Mouse (Mus musculus): ENCODE data around the gene Atf4. TPM values are rescaled to one million over a fixed set of nuclear protein-coding genes. Genes with fewer than 3 reads are reported as not detected.

Gene Atf4
- polyA plus RNA-seq, 1 experiment from 2014 or later, result 84.6 TPM

DNA sequence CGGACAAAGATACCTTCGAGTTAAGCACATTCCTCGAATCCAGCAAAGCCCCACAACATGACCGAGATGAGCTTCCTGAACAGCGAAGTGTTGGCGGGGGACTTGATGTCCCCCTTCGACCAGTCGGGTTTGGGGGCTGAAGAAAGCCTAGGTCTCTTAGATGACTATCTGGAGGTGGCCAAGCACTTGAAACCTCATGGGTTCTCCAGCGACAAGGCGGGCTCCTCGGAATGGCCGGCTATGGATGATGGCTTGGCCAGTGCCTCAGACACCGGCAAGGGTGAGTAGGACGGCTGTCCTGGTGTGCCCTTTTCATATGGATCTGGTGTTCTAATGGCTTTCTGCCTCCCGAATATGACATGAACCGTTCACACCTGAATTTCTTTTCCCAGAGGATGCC is 1.3 kb downstream of the Atf4 start:
- Histone ChIP-seq H3K27ac (ENCODE audit: low read length) (peak overlapping the region; percentile 99), H3K27me3 (ENCODE audit: control insufficient read depth, insufficient read depth, low read length) (no peaks in the 10 kb centered on the region), H3K36me3 (ENCODE audit: control insufficient read depth, insufficient read depth) (peaks cover 27% of the 10 kb centered on the region), H3K4me1 (ENCODE audit: control insufficient read depth, insufficient read depth, low read length) (peaks cover 36% of the 10 kb centered on the region), H3K4me2 (ENCODE audit: low read depth, low read length) (peak overlapping the region; percentile 95), H3K9me3 (replicated peaks; ENCODE audit: control insufficient read depth, low read length) (no peaks in the 10 kb centered on the region), H3K9ac (ENCODE audit: low read length) (peak overlapping the region; percentile 99), H3K4me3 (ENCODE audit: low read length) (peak overlapping the region; percentile 97)
- WGBS, result 3% methylated on average over 16 of the region's 16 CpGs
- ATAC-seq (replicated peaks; ENCODE audit: extremely low read depth, insufficient read depth, low FRiP score), result no peak

DNA sequence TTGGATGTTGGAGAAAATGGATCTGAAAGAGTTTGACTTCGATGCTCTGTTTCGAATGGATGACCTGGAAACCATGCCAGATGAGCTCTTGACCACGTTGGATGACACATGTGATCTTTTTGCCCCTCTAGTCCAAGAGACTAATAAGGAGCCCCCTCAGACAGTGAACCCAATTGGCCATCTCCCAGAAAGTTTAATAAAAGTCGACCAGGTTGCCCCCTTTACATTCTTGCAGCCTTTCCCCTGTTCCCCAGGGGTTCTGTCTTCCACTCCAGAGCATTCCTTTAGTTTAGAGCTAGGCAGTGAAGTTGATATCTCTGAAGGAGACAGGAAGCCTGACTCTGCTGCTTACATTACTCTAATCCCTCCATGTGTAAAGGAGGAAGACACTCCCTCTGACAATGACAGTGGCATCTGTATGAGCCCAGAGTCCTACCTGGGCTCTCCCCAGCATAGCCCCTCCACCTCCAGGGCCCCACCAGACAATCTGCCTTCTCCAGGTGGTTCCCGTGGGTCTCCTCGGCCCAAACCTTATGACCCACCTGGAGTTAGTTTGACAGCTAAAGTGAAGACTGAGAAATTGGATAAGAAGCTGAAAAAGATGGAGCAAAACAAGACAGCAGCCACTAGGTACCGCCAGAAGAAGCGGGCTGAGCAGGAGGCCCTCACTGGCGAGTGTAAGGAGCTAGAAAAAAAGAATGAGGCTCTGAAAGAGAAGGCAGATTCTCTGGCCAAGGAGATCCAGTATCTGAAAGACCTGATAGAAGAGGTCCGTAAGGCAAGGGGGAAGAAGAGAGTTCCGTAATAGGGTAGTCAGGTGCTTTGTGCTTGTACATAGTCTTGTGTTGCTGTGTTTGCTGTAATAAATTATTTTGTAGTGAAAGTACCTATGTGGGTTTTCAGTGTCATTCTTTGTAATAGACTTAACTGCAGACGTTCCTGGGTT is 1.9 kb downstream of the Atf4 start:
- H3K27me3 ChIP-seq (ENCODE audit: control insufficient read depth, insufficient read depth, low read length), result no peaks in the 10 kb centered on the region
- peak overlapping the region; percentile 99 for H3K27ac ChIP-seq (ENCODE audit: low read length)
- WGBS, result 49% methylated on average over 12 of the region's 12 CpGs
- H3K4me2 ChIP-seq (ENCODE audit: low read depth, low read length), result peak overlapping the region; percentile 95
- no peaks in the 10 kb centered on the region for H3K9me3 ChIP-seq (replicated peaks; ENCODE audit: control insufficient read depth, low read length)
- peak overlapping the region; percentile 97 for H3K4me3 ChIP-seq (ENCODE audit: low read length)
- peaks cover 27% of the 10 kb centered on the region for H3K36me3 ChIP-seq (ENCODE audit: control insufficient read depth, insufficient read depth)
- H3K4me1 ChIP-seq (ENCODE audit: control insufficient read depth, insufficient read depth, low read length), result peaks cover 29% of the 10 kb centered on the region
- peak overlapping the region; percentile 99 for H3K9ac ChIP-seq (ENCODE audit: low read length)
- no peak for ATAC-seq (replicated peaks; ENCODE audit: extremely low read depth, insufficient read depth, low FRiP score)

DNA sequence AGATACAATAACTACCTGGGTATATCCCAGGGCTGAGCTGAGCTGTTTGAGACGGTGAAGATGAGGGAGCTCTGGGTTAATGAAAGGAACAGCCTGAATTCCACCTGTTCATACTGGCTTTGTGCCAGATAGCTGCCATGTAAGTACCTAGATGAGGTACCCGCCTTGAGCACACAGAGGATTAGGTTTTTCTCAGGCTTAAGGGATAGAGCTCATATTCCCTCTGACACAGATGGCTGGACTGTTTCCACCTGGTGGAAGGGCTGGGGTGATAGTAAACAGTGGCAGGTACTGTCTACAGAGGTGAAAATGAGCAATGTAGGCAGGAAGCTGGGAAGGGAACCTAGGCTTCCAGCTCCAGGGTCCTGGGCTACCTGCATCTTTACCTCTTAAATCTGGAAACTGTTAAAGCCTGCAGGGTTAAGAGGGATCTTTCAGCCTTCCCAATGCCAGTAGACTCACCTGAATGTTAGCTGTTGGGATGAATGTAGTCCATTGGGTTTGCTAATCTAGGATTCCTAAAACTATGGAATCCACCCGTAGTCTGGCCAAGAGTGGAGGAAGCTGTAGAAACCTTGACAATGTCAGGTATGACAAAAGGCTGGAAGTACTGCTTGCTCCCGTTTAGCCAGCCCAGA is 2.7 kb downstream of the Atf4 start:
- peak overlapping the region; percentile 99 for H3K9ac ChIP-seq (ENCODE audit: low read length)
- peak overlapping the region; percentile 97 for H3K4me3 ChIP-seq (ENCODE audit: low read length)
- no peaks in the 10 kb centered on the region for H3K9me3 ChIP-seq (replicated peaks; ENCODE audit: control insufficient read depth, low read length)
- no peak for ATAC-seq (replicated peaks; ENCODE audit: extremely low read depth, insufficient read depth, low FRiP score)
- H3K27me3 ChIP-seq (ENCODE audit: control insufficient read depth, insufficient read depth, low read length), result no peaks in the 10 kb centered on the region
- H3K27ac ChIP-seq (ENCODE audit: low read length), result peak overlapping the region; percentile 99
- WGBS, result 23% methylated on average over 4 of the region's 4 CpGs
- peaks cover 27% of the 10 kb centered on the region for H3K36me3 ChIP-seq (ENCODE audit: control insufficient read depth, insufficient read depth)
- H3K4me1 ChIP-seq (ENCODE audit: control insufficient read depth, insufficient read depth, low read length), result peaks cover 27% of the 10 kb centered on the region
- peak overlapping the region; percentile 95 for H3K4me2 ChIP-seq (ENCODE audit: low read depth, low read length)

DNA sequence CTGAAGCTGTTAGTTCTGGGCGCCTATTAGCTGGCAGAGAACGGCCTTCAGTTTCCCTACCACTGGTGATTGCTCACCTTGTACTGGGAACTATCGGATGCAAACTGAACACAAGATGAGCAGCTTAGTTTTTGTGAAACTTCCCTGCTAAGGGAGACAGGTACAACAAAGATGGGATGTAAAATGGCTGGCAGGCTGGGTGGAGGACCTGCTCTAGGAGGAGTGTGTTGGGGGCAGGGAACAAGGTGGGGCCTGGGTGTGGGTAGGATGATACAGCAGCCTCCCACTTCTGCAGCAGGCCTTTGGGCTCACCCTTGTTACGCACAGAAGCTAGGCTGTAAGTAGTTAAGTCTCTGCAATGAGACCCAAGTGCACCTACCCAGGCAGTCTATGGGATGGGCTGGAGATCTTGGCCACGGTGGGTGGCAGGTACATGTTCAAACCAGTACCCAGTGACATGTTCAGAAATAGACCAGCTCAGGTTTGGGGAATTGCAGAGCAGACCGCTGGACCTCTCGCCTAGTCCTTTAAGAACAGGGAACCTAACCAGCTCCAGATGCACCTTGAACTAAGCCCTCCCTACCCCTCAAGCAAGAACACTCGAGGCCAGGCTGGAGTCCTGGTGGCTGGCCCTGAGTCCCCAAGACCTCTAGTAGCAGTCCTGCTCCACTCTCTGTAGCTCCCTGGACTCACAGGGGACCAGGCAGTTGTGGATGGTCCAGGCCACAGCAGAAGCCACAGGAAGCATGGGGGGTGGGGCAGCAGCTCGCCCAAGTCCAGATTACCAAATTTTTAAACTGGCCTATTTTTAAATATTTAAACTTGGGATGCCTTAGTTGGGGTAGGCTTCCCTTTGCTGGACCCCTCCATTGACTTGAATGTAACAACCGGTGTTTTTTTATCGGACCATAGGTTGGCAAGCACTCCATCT is 3.5 kb downstream of the Atf4 start:
- 53% methylated on average over 11 of the region's 11 CpGs for whole genome bisulfite sequencing
- H3K9me3 ChIP-seq (replicated peaks; ENCODE audit: control insufficient read depth, low read length), result no peaks in the 10 kb centered on the region
- H3K4me2 ChIP-seq (ENCODE audit: low read depth, low read length), result no peak overlapping the region
- H3K4me1 ChIP-seq (ENCODE audit: control insufficient read depth, insufficient read depth, low read length), result peaks cover 35% of the 10 kb centered on the region
- no peak for ATAC-seq (replicated peaks; ENCODE audit: extremely low read depth, insufficient read depth, low FRiP score)
- H3K27ac ChIP-seq (ENCODE audit: low read length), result peak overlapping the region; percentile 99
- peaks cover 27% of the 10 kb centered on the region for H3K36me3 ChIP-seq (ENCODE audit: control insufficient read depth, insufficient read depth)
- no peaks in the 10 kb centered on the region for H3K27me3 ChIP-seq (ENCODE audit: control insufficient read depth, insufficient read depth, low read length)
- no peak overlapping the region for H3K9ac ChIP-seq (ENCODE audit: low read length)
- no peak overlapping the region for H3K4me3 ChIP-seq (ENCODE audit: low read length)

DNA sequence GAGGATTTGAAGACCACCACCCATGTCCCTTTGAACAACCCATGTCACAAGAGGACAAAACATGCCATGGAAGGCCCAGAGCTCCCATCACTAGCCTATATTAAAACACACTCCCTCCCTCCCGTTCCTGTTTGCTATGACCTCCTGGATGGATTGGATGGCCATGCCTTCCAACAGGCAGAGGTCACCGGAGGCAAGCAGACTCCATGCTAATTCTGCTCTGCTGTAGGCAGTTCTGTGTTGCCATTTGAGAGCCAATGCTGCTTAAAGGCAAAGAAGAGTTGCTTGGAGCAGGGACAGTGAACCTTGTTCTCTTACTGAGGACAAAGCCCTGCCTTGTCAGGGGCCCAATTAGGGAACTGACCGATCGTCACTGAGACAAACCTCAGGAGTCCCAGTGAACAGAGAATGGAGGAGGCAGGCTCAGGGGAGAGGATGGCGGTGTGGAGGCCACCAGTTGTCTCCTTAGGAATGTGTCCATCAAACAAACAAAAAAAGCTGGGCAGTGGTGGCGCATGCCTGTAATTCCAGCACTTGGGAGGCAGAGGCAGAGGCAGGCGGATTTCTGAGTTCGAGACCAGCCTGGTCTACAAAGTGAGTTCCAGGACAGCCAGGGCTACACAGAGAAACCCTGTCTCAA is 4.5 kb downstream of the Atf4 start:
- no peak for ATAC-seq (replicated peaks; ENCODE audit: extremely low read depth, insufficient read depth, low FRiP score)
- no peak overlapping the region for H3K4me3 ChIP-seq (ENCODE audit: low read length)
- peaks cover 29% of the 10 kb centered on the region for H3K4me1 ChIP-seq (ENCODE audit: control insufficient read depth, insufficient read depth, low read length)
- 72% methylated on average over 8 of the region's 8 CpGs for WGBS
- no peak overlapping the region for H3K4me2 ChIP-seq (ENCODE audit: low read depth, low read length)
- no peaks in the 10 kb centered on the region for H3K9me3 ChIP-seq (replicated peaks; ENCODE audit: control insufficient read depth, low read length)
- H3K27me3 ChIP-seq (ENCODE audit: control insufficient read depth, insufficient read depth, low read length), result no peaks in the 10 kb centered on the region
- no peak overlapping the region for H3K9ac ChIP-seq (ENCODE audit: low read length)
- no peak overlapping the region; the same call in 1 of the 2 replicates for H3K27ac ChIP-seq (ENCODE audit: low read length)
- peaks cover 27% of the 10 kb centered on the region for H3K36me3 ChIP-seq (ENCODE audit: control insufficient read depth, insufficient read depth)

DNA sequence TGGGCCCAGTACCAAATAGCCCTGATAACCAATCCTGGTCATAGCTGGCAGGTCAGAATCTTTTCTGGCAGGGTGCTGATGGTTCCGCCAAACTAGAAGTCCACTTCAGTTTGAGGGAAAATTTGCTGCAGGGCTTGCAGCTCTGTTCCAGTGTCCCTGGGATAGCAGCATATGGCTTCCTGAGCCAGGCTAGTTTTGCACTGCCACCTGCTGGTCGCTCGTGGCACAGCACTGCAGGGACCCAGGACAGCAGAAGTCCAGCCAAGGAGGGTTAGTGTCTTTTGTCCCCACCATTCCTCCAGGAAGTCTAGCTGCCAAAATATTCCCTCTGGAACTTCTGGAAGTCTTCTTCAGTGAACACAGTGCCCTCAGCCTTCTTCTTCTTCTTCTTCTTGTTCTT is 5.7 kb downstream of the Atf4 start:
- no peaks in the 10 kb centered on the region for H3K9me3 ChIP-seq (replicated peaks; ENCODE audit: control insufficient read depth, low read length)
- no peak for ATAC-seq (replicated peaks; ENCODE audit: extremely low read depth, insufficient read depth, low FRiP score)
- no peak overlapping the region for H3K27ac ChIP-seq (ENCODE audit: low read length)
- H3K4me2 ChIP-seq (ENCODE audit: low read depth, low read length), result no peak overlapping the region
- WGBS, result 10% methylated on average over 3 of the region's 3 CpGs
- H3K36me3 ChIP-seq (ENCODE audit: control insufficient read depth, insufficient read depth), result peaks cover 27% of the 10 kb centered on the region
- H3K27me3 ChIP-seq (ENCODE audit: control insufficient read depth, insufficient read depth, low read length), result no peaks in the 10 kb centered on the region
- peaks cover 30% of the 10 kb centered on the region for H3K4me1 ChIP-seq (ENCODE audit: control insufficient read depth, insufficient read depth, low read length)
- no peak overlapping the region for H3K4me3 ChIP-seq (ENCODE audit: low read length)
- H3K9ac ChIP-seq (ENCODE audit: low read length), result no peak overlapping the region

DNA sequence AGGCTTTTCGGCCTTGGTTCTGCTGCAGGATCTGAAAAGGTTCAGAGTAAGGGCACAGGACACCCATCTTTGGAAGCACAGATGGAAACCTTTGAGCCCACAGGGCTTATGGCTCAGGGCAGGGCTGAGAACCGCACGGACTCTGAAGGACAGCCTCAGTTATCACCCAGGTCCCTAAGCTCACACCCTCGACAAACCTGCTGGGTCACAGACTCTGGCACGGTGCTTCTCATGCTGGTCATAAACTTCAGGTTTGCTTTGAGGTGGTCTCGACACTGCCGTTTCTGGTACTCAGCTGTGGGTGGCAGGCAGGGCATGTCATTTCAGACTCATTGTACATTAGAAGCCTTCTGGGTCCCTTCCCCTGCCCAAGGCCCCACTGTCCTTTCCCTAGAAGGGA is 6.1 kb downstream of the Atf4 start:
- Histone ChIP-seq H3K27ac (ENCODE audit: low read length) (no peak overlapping the region), H3K4me3 (ENCODE audit: low read length) (no peak overlapping the region), H3K4me2 (ENCODE audit: low read depth, low read length) (no peak overlapping the region), H3K9ac (ENCODE audit: low read length) (no peak overlapping the region), H3K27me3 (ENCODE audit: control insufficient read depth, insufficient read depth, low read length) (no peaks in the 10 kb centered on the region), H3K4me1 (ENCODE audit: control insufficient read depth, insufficient read depth, low read length) (peaks cover 30% of the 10 kb centered on the region), H3K36me3 (ENCODE audit: control insufficient read depth, insufficient read depth) (peaks cover 27% of the 10 kb centered on the region), H3K9me3 (replicated peaks; ENCODE audit: control insufficient read depth, low read length) (no peaks in the 10 kb centered on the region)
- 83% methylated on average over 7 of the region's 7 CpGs for WGBS
- no peak for ATAC-seq (replicated peaks; ENCODE audit: extremely low read depth, insufficient read depth, low FRiP score)
